Mouse (Mus musculus) forebrain, embryonic 16.5 days (tissue): ENCODE data around the gene Col2a1. TPM values are rescaled to one million over a fixed set of nuclear protein-coding genes. Genes with fewer than 3 reads are reported as not detected.

Experiments used
- ATAC-seq: fragments of 200-750 bp; cut with Nextera tagmentation; 2 replicates; pipeline ENCODE4 v1.8.0; 2017; ENCODE audit warnings: mild to moderate bottlenecking, moderate library complexity
- H3K27ac ChIP-seq: fragments of 300-500 bp; sonication (generic); 2 replicates; pipeline ENCODE4 v1.5.1; 2014; ENCODE audit warnings: low read length, control low read depth
- H3K27me3 ChIP-seq: fragments of 300-500 bp; sonication (generic); replicated peaks from 2 replicates; pipeline ENCODE4 v1.6.1; 2014; ENCODE audit warnings: low read length; ENCODE audit not compliant: control insufficient read depth, insufficient read depth
- H3K36me3 ChIP-seq: fragments of 300-500 bp; sonication (generic); 2 replicates; pipeline ENCODE4 v1.6.1; 2014; ENCODE audit not compliant: control insufficient read depth, insufficient read depth
- H3K4me1 ChIP-seq: fragments of 300-500 bp; sonication (generic); replicated peaks from 2 replicates; pipeline ENCODE4 v1.6.1; 2014; ENCODE audit warnings: low read length; ENCODE audit not compliant: control insufficient read depth, insufficient read depth
- H3K4me2 ChIP-seq: fragments of 300-500 bp; sonication (generic); 2 replicates; pipeline ENCODE4 v1.6.1; 2014; ENCODE audit warnings: mild to moderate bottlenecking, low read length, control low read depth
- H3K4me3 ChIP-seq: fragments of 300-500 bp; sonication (generic); replicated peaks from 2 replicates; pipeline ENCODE4 v1.5.1; 2014; ENCODE audit warnings: mild to moderate bottlenecking, low read length, control low read depth
- H3K9ac ChIP-seq: fragments of 300-500 bp; sonication (generic); replicated peaks from 2 replicates; pipeline ENCODE4 v1.6.1; 2014; ENCODE audit warnings: low read depth, low read length, control low read depth
- H3K9me3 ChIP-seq: fragments of 300-500 bp; sonication (generic); 2 replicates; pipeline ENCODE4 v1.6.1; 2016; ENCODE audit warnings: low read length; ENCODE audit not compliant: control insufficient read depth
- WGBS: fragments of 180-500 bp; shearing (Covaris S2); extraction: QIAGEN DNeasy Blood & Tissue Kit; methylation state at CpG from one replicate; pipeline ENCODE4 v1.1.7; 2014; 5-methylcytosine and 5-hydroxymethylcytosine counted together
- polyA plus RNA-seq: library from polyadenylated mRNA; unstranded; fragments of >200 nt; fragmentation: Nextera tagmentation; extraction: Ambion mirVana; gene quantifications from 2 replicates; pipeline ENCODE4 v1.2.1, GENCODE M21; 2015

Gene Col2a1
- polyA plus RNA-seq: 16.6 and 35.1 TPM in 2 replicates

DNA sequence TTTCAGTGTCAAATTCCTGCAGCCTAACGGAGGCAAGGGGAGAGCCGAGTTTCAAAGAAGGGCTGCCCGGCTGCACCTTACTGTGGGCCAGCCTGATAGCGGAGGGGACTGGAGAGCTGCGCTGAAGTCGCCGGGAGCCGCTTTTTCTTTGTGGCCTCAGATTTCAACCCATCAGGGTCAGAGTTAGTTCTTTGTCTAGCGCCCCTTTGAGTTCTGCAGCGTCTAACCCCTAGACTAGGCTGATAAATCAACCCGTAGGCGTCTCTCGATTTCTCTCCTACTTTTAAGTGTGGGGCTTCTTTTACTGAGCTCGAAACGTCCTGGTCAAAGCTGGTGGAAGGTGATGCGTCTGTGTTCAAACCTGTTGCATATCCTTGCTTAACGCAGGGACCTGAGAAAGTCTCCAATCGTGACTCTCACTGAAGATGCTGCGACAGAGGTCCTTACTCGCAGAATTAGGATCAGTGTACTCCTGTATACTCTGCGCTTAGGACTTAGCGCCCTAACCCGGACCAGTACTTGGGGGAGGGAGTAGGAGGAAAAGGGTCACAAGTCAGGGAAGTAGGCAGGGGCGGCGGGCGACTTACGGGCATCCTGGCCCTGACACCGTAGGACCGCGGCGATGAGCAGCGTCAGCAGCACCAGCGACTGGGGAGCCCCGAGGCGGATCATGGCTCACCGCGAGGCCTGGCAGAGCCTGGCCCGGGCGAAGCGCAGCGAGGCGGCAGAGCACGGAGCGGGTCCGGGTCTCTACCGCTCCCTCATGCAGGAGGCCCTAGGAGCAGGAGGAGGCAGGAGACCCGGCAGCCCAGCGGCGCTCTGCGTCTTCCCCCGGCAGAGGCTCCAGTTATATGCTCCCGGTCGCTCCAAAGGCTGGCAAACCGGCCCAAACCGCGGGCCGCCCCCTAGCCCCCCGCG is at the start of gene Col2a1:
TSS of gene Col2a1 (minus strand) at position 874 of the 918 bp plus-strand sequence.
- H3K27ac ChIP-seq: no peak within 1 kb of the TSS
- ATAC-seq: peak; percentile 48
- peak within 1 kb of the TSS; percentile 48 for H3K4me3 ChIP-seq
- H3K9ac ChIP-seq: peak within 1 kb of the TSS; percentile 54
- H3K27me3 ChIP-seq: peaks cover 15% of the 10 kb centered on the region
- no peaks in the 10 kb centered on the region for H3K36me3 ChIP-seq
- no peaks in the 10 kb centered on the region for H3K9me3 ChIP-seq
- H3K4me2 ChIP-seq: peak within 1 kb of the TSS; percentile 73
- peaks cover 53% of the 10 kb centered on the region for H3K4me1 ChIP-seq
- WGBS: under 1% methylated on average over 56 of the region's 59 CpGs

DNA sequence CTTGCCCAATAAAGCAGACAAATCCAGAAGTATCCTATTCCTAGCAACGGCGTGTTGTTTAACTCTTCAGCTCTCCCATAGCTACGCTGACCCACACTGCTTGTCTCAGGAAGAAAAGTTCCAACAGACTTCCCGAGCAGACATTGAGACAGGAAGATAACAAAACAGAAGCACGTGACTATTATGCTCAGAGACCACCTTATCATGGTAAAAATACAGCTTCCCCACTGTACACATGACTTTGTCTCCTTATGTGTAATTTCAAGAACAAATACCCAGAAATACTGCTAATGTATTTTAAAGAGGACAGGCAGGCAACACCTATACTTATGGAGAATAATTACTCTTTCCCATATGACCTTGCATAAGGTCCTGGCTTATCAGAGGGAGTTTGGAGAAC is 47.2 kb upstream of the Col2a1 start:
- Histone ChIP-seq H3K4me2 (no peak overlapping the region), H3K27me3 (no peaks in the 10 kb centered on the region), H3K4me3 (no peak overlapping the region), H3K9me3 (no peaks in the 10 kb centered on the region), H3K4me1 (no peaks in the 10 kb centered on the region), H3K9ac (no peak overlapping the region), H3K27ac (no peak overlapping the region), H3K36me3 (peaks cover 16% of the 10 kb centered on the region)
- ATAC-seq: no peak
- WGBS: 90% methylated on average over 5 of the region's 5 CpGs

DNA sequence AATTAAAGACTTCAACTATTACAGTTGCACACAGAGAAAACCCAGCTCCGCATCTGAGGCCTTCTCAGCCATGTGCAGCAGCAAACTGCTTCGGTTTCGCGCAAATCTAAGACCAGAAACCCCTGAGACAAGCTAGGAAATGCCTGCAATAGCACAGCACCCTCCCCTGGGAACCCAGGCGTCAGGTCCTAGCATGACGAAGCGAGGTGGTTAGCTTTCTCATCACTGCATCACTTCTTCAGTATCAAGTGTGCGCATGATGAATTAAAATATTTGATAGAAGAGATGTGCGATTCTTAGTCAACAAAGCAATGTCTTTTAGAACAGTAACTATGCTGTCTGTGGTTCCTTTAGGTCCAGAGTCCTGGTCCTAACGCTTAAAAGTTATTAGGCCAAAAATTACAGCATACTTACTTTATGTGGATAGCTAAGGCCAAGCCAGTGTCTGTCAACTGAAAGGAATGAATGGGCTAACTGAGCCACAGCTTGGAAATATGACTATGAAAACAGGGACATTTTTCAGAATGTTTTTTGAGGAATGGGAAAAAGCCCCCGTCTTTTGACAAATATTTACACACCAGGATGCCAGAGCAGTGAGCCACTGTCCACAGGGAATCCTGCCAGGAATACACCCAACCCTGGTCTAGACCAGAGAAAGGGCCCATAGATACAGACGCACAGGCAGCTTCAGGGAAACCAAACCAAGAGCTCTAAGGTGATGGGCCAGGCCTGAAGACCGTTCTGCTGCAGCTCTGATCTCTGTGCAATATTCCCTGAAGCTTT is 44.6 kb upstream of the Col2a1 start:
- Histone ChIP-seq H3K4me2 (no peak overlapping the region), H3K36me3 (peaks cover 33% of the 10 kb centered on the region), H3K9ac (no peak overlapping the region), H3K9me3 (no peaks in the 10 kb centered on the region; the same call in 1 of the 2 replicates), H3K4me1 (no peaks in the 10 kb centered on the region), H3K4me3 (no peak overlapping the region), H3K27me3 (no peaks in the 10 kb centered on the region), H3K27ac (no peak overlapping the region)
- ATAC-seq: no peak
- 92% methylated on average over 13 of the region's 13 CpGs for WGBS

DNA sequence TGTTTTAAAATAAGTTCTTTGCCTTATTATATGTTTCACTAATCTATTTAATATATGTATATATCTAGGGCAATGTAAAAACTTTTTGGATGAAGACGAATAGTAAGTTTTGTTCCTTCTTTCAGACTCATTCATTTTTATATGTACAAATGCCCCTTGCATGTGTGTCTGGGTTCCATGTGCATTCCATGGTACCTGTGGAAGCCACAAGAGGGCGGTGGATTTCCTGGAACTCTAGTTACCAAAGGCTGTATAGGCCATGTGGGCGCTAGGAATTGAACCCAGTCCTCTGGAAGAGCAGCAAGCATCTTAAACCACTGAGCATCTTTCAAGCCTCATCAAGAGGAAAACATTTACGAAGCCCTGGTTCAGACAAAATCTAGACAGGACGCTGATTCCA is 39.9 kb upstream of the Col2a1 start:
- no peaks in the 10 kb centered on the region for H3K27me3 ChIP-seq
- H3K4me2 ChIP-seq: no peak overlapping the region
- H3K9ac ChIP-seq: no peak overlapping the region
- ATAC-seq: no peak
- H3K4me1 ChIP-seq: no peaks in the 10 kb centered on the region
- no peak overlapping the region for H3K27ac ChIP-seq
- H3K36me3 ChIP-seq: peaks cover 41% of the 10 kb centered on the region
- no peak overlapping the region for H3K4me3 ChIP-seq
- WGBS: 93% methylated on average over 5 of the region's 5 CpGs
- no peaks in the 10 kb centered on the region; the same call in 1 of the 2 replicates for H3K9me3 ChIP-seq

DNA sequence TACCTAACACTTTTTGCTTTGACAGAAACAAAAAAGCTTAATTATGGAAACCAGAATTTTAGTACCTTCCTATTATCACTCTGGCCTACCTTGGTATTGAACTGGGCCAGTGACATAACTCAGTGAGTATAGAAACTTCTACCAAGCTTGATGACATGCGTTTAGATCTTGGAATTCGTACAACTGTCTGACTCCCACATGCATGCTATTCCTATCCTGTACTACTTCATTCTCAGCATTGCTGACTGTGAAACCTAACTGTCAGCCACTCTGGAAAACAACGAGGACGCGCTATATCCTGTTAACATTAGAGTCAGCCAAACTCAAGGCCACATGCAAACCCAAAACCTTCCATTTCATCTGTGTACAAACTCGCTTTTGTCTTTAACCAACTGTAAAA is 39.5 kb upstream of the Col2a1 start:
- no peak overlapping the region for H3K4me2 ChIP-seq
- no peak overlapping the region for H3K4me3 ChIP-seq
- H3K9me3 ChIP-seq: no peaks in the 10 kb centered on the region; the same call in 1 of the 2 replicates
- no peaks in the 10 kb centered on the region for H3K4me1 ChIP-seq
- no peak for ATAC-seq
- no peaks in the 10 kb centered on the region for H3K27me3 ChIP-seq
- H3K36me3 ChIP-seq: peaks cover 41% of the 10 kb centered on the region
- H3K9ac ChIP-seq: no peak overlapping the region
- WGBS: 93% methylated on average over 6 of the region's 6 CpGs
- no peak overlapping the region for H3K27ac ChIP-seq

DNA sequence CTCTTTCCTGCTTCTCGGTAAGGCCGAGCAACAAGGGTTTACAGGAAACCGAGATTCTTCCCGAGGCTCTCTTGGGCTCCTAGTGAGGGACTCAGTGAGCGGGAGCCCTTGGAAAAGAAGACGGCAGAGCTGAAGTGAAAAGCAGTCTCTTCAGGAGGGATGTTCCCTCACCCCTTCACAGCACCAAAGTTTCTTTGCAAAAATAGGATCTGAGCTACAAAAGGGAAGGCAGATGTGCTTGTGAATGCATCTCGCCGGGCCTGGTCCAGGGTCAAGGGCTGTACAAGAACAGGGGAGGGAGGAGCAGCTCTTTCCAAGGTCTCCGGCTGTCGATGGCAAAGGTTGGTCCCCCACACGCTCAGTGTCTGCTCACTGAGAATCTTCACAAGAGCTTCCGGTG is 38.0 kb upstream of the Col2a1 start:
- no peak overlapping the region for H3K4me3 ChIP-seq
- ATAC-seq: no peak
- no peaks in the 10 kb centered on the region for H3K4me1 ChIP-seq
- H3K27me3 ChIP-seq: no peaks in the 10 kb centered on the region
- 91% methylated on average over 12 of the region's 12 CpGs for WGBS
- H3K27ac ChIP-seq: no peak overlapping the region
- H3K9ac ChIP-seq: no peak overlapping the region
- H3K9me3 ChIP-seq: no peaks in the 10 kb centered on the region; the same call in 1 of the 2 replicates
- no peak overlapping the region for H3K4me2 ChIP-seq
- H3K36me3 ChIP-seq: peaks cover 37% of the 10 kb centered on the region

DNA sequence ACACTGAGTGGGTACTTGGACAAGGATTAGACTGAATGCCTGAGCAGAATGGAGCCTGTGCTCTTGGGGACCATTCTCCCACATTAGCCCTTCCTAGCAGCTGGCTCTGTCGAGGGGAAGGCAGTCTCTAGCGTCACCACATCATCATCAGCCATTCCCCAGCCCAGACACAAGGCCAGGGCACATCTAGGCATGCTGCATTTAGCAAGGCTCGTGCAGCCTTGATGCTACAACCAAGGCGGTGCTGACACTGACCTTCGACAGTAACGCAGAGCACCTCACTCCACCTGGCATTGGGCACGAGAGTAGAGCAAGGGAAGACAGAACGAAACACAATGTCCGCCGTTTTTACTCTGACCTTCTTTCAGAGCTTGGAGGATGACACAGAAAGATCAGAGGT is 35.2 kb upstream of the Col2a1 start:
- H3K9ac ChIP-seq: no peak overlapping the region
- H3K4me3 ChIP-seq: no peak overlapping the region
- WGBS: 88% methylated on average over 10 of the region's 10 CpGs
- peaks cover 18% of the 10 kb centered on the region for H3K36me3 ChIP-seq
- peaks cover 9% of the 10 kb centered on the region for H3K4me1 ChIP-seq
- no peaks in the 10 kb centered on the region; the same call in 1 of the 2 replicates for H3K9me3 ChIP-seq
- ATAC-seq: no peak
- no peak overlapping the region for H3K4me2 ChIP-seq
- no peak overlapping the region for H3K27ac ChIP-seq
- no peaks in the 10 kb centered on the region for H3K27me3 ChIP-seq

DNA sequence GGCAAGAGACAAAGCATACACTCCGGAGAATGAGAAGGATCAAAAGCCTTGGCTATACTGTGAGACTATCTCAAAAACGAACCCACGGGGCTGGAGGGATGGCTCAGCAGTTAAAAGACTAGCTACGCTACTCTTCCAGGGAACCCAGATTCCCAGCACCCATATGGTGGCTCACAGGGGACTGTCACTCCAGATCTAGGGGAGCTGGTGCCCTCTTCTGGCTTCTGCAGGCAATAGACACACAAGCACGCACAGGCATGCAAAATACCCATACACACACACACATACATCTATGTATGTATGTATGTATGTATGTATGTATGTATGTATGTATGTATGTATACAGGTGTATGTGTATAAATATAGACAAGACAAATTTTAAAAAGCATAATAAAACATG is 32.1 kb upstream of the Col2a1 start:
- no peak for ATAC-seq
- Histone ChIP-seq H3K4me3 (no peak overlapping the region), H3K4me2 (no peak overlapping the region), H3K4me1 (peaks cover 12% of the 10 kb centered on the region), H3K9ac (no peak overlapping the region), H3K9me3 (no peaks in the 10 kb centered on the region), H3K27ac (no peak overlapping the region), H3K36me3 (peaks cover 4% of the 10 kb centered on the region; the same call in 1 of the 2 replicates), H3K27me3 (no peaks in the 10 kb centered on the region)
- WGBS: 94% methylated on average over 5 of the region's 5 CpGs

DNA sequence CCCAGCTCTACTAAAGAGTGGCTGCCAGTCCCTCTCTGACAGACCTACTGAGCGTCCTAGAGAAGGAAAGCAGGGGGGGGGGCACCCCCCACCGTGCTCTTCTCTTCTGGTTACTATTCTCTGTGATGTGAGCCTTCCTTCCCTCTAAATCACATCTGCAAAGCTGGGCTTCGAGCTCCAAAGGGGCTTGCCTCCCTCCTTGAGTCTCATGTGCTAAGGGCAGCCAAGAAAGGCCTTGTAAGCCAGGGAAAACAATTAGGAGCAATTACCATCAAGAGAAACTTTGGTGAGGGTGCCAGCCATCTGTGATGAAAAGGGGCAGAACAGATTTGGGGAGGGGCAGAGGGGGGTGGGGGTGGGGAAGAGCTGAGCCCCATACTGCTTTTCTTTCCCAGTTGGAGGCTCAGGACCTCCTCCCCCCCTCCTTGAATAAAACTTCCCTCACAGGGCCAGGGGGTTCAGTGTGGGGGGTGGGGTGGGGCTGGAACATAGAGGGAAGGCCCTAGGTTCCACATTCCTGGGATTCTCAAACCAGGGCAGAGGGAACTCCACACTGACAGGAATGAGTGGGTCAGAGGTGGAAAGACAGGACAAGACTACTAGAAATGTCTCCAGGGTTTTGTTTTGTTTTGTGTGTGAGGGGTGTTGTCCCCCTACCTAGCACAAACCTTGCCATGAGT is 30.7 kb upstream of the Col2a1 start:
- H3K4me3 ChIP-seq: no peak overlapping the region
- peak; percentile 71 for ATAC-seq
- H3K9ac ChIP-seq: no peak overlapping the region
- H3K27me3 ChIP-seq: no peaks in the 10 kb centered on the region
- H3K4me1 ChIP-seq: peaks cover 12% of the 10 kb centered on the region
- no peak overlapping the region for H3K4me2 ChIP-seq
- WGBS: 7% methylated on average over 3 of the region's 3 CpGs
- no peak overlapping the region for H3K27ac ChIP-seq
- no peaks in the 10 kb centered on the region for H3K9me3 ChIP-seq
- H3K36me3 ChIP-seq: 0 out of 2 replicates have a peak, but pooled peaks cover 2% of the 10 kb centered on the region
